Mouse (Mus musculus) spleen, adult 2 months (tissue): ENCODE measurements around the gene Vmn2r29. TPM values are rescaled to one million over a fixed set of nuclear protein-coding genes. Genes with fewer than 3 reads are reported as not detected.
A peak's percentile ranks its signal among the peaks of the same experiment; 100 is the strongest.

Experiments
- DNase-seq, 2 experiments: peaks; one replicate each; pipeline versions ENCODE4 v3.0.0 to v3.0.0-alpha.2; 2012 to 2021; ENCODE audit warnings: low spot score in 2 of 2, low read depth in 1 of 2
- H3K27ac ChIP-seq: fragments of 200-500 bp; 2 replicates; pipeline ENCODE4 v1.5.1; 2012; ENCODE audit warnings: low read length, inconsistent platforms; ENCODE audit not compliant: insufficient read depth
- H3K27me3 ChIP-seq: fragments of 200-500 bp; 2 replicates; pipeline ENCODE4 v1.6.1; 2012; ENCODE audit warnings: mild to moderate bottlenecking, moderate library complexity, low read length, inconsistent platforms; ENCODE audit not compliant: control insufficient read depth, insufficient read depth
- H3K36me3 ChIP-seq: fragments of 200-500 bp; 2 replicates; pipeline ENCODE4 v1.6.1; 2012; ENCODE audit warnings: mild to moderate bottlenecking, low read length, inconsistent platforms; ENCODE audit not compliant: control insufficient read depth, insufficient read depth
- H3K4me1 ChIP-seq: fragments of 200-500 bp; 2 replicates; pipeline ENCODE4 v1.6.1; 2011; ENCODE audit warnings: inconsistent platforms; ENCODE audit not compliant: control insufficient read depth, insufficient read depth, insufficient read length
- H3K4me3 ChIP-seq: fragments of 200-500 bp; 2 replicates; pipeline ENCODE4 v1.5.1; 2011; ENCODE audit warnings: mild to moderate bottlenecking, inconsistent platforms; ENCODE audit not compliant: insufficient read depth, insufficient read length; ENCODE audit errors: extremely low read depth
- CTCF ChIP-seq: fragments of 200-500 bp; IDR thresholded peaks from 2 replicates; pipeline ENCODE4 v1.5.1; 2011; ENCODE audit warnings: mild to moderate bottlenecking, inconsistent platforms; ENCODE audit not compliant: insufficient read depth, insufficient read length, insufficient replicate concordance; ENCODE audit errors: extremely low read depth
- POLR2A ChIP-seq: fragments of 200-500 bp; IDR thresholded peaks from 2 replicates; pipeline ENCODE4 v1.6.1; 2011; ENCODE audit warnings: low read depth, low read length, inconsistent platforms
- WGBS: fragments of 180-500 bp; shearing (Covaris S2); methylation state at CpG from one replicate; pipeline ENCODE4 v1.1.7; 2018; 5-methylcytosine and 5-hydroxymethylcytosine counted together
- polyA plus RNA-seq: library from polyadenylated mRNA; depleted of rRNA; stranded (reverse); fragments of >200 nt; gene quantifications from 2 replicates; pipeline ENCODE4 v1.2.3, GENCODE M21; 2012; rRNA removed

The Vmn2r29 gene
- polyA plus RNA-seq, 1 experiment: not detected

GRCm38 (mm10) chr7:7188191-7188942, 58.8 kb downstream of the Vmn2r29 start:
- 10% methylated on average over 18 of the region's 18 CpGs for WGBS

DNA sequence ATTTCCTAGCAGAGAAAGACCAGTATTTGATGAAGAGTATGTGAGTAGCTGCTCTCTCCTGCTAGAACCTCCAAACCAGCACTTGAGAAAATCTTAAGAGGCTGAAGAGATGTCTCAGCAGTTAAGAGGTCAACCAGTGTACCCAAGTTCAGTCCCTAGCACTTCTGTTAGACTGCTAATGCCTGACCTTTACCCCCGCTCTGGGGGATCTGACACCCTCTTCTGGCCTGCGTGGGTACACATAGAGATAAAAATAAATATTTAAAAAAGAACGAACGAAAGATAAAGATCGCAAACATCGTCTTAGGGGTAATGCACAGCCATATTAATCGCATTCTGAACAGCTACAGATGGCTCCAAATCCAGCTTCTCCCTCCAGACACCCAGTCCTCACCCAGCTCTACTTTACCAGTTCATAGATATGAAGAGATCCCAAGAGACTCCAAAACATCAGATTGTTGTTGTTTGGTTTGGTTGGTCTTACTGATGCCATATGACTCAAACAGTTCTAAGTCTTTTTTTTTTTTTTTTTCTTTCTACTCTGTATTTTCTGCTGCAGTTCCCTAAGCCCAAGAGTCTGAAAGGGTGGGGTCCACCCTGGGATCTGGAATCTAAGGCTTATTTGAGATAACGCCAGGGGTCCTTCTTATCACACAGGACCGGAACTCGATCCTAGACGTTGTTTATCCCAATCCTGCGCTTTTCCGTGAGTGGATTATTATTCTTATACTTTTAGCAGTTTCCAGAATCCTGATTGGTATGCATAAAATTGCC, 59.5 kb downstream of the Vmn2r29 start:
- no peak for TF ChIP-seq CTCF
- TF ChIP-seq POLR2A: no peak
- DNase-seq: no peak
- no peaks in the 10 kb centered on the region for H3K4me1 ChIP-seq
- H3K27ac ChIP-seq: no peak overlapping the region
- H3K27me3 ChIP-seq: no peaks in the 10 kb centered on the region
- no peaks in the 10 kb centered on the region for H3K36me3 ChIP-seq
- WGBS: 32% methylated on average over 13 of the region's 13 CpGs
- no peak overlapping the region for H3K4me3 ChIP-seq

More at GRCm38 (mm10) chr7:7188191-7188942, 58.8 kb downstream of the Vmn2r29 start:
- peak overlapping the region; percentile 72 for H3K4me3 ChIP-seq
- no peaks in the 10 kb centered on the region for H3K4me1 ChIP-seq
- H3K36me3 ChIP-seq: no peaks in the 10 kb centered on the region
- TF ChIP-seq POLR2A (no peak), CTCF (peak; percentile 84)
- no peak overlapping the region for H3K27ac ChIP-seq
- no peaks in the 10 kb centered on the region for H3K27me3 ChIP-seq
- DNase-seq: peak; percentile 30 to 76

DNA sequence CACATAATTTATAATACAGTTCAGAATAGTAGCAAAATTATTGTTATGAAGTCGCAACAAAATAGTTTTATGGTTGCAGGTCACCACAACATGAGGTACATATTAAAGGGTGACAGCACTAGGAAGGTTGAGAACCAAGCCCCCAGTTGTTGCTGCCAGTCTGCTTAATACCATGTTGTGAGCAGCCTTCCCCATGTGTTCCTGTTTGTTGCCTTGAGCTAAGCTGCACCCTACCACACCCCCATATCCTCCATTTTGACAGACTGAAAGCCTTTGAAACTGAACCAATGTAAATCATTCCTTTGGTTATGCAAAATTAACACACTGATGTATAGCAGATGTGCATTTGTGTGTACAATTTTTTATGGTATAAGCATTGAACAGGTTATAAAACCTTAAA, 61.2 kb downstream of the Vmn2r29 start:
- no peak overlapping the region for H3K27ac ChIP-seq
- no peaks in the 10 kb centered on the region for H3K4me1 ChIP-seq
- 97% methylated on average over 1 of the region's 1 CpGs for WGBS
- TF ChIP-seq CTCF: no peak
- no peak overlapping the region for H3K4me3 ChIP-seq
- no peaks in the 10 kb centered on the region for H3K27me3 ChIP-seq
- DNase-seq: no peak
- H3K36me3 ChIP-seq: peaks cover 2% of the 10 kb centered on the region

Other genes with a start within 250 kb of the Vmn2r29 start
- gene Zfp954, start 125.8 kb downstream of the Vmn2r29 start, polyA plus RNA-seq: 6.4 and 6.8 TPM in 2 replicates
- gene Zfp773, start 110.6 kb downstream of the Vmn2r29 start, polyA plus RNA-seq: 0.25 and 0.32 TPM in 2 replicates
- 0.43 and 0.53 TPM in 2 replicates for gene Zfp418, start 76.0 kb downstream of the Vmn2r29 start, polyA plus RNA-seq
- 0.46 and 0.50 TPM in 2 replicates for gene Zfp772, start 37.3 kb downstream of the Vmn2r29 start, polyA plus RNA-seq
- 0.08 and 0.13 TPM in 2 replicates for gene Gm45844, start 31.0 kb upstream of the Vmn2r29 start, polyA plus RNA-seq
- 16.3 and 17.2 TPM in 2 replicates for gene Clcn4, start 53.5 kb upstream of the Vmn2r29 start, polyA plus RNA-seq
- gene Vmn2r30, start 90.3 kb upstream of the Vmn2r29 start, polyA plus RNA-seq: not detected in 2 replicates
- gene Gm45783, start 127.2 kb upstream of the Vmn2r29 start, polyA plus RNA-seq: not detected in 2 replicates
- not detected in 2 replicates for gene Vmn2r31, start 152.4 kb upstream of the Vmn2r29 start, polyA plus RNA-seq
- gene Vmn2r32, start 232.7 kb upstream of the Vmn2r29 start, polyA plus RNA-seq: not detected in 2 replicates